Mouse (Mus musculus): ENCODE data around the gene Hpca.

Hpca gene

GRCm38 (mm10) chr4:129136189-129136578 lies 14.3 kb upstream of the Hpca start:
- no peak for DNase-seq (ENCODE audit: low read depth, low spot score)

GRCm38 (mm10) chr4:129135637-129136036 lies 13.8 kb upstream of the Hpca start:
- no peak for DNase-seq (ENCODE audit: low read depth, low spot score)

GRCm38 (mm10) chr4:129134799-129135585 lies 13.2 kb upstream of the Hpca start:
- no peak for DNase-seq (ENCODE audit: low read depth, low spot score)

GRCm38 (mm10) chr4:129130755-129131303 lies 9.0 kb upstream of the Hpca start:
- DNase-seq (ENCODE audit: low read depth, low spot score), result no peak

GRCm38 (mm10) chr4:129130149-129130548 lies 8.3 kb upstream of the Hpca start:
- DNase-seq (ENCODE audit: low read depth, low spot score), result no peak

GRCm38 (mm10) chr4:129129387-129129786 lies 7.6 kb upstream of the Hpca start:
- DNase-seq (ENCODE audit: low read depth, low spot score), result no peak

- no peak for DNase-seq (ENCODE audit: low read depth, low spot score)
These were observed 6.9 kb upstream of the Hpca start for GRCm38 (mm10) chr4:129128582-129129338.

GRCm38 (mm10) chr4:129125736-129126451 lies 4.1 kb upstream of the Hpca start:
- no peak for DNase-seq (ENCODE audit: low read depth, low spot score)

- DNase-seq (ENCODE audit: low read depth, low spot score), result no peak
These were observed 2.9 kb upstream of the Hpca start for GRCm38 (mm10) chr4:129124652-129125146.

GRCm38 (mm10) chr4:129122719-129123118 lies 883 bp upstream of the Hpca start:
- no peak for DNase-seq (ENCODE audit: low read depth, low spot score)

GRCm38 (mm10) chr4:129122107-129122506 lies 271 bp upstream of the Hpca start:
- DNase-seq (ENCODE audit: low read depth, low spot score), result no peak

GRCm38 (mm10) chr4:129120520-129121445 lies 1.1 kb downstream of the Hpca start:
- no peak for DNase-seq (ENCODE audit: low read depth, low spot score)

- no peak for DNase-seq (ENCODE audit: low read depth, low spot score)
These were observed 2.1 kb downstream of the Hpca start for GRCm38 (mm10) chr4:129119708-129120107.

GRCm38 (mm10) chr4:129117720-129118510 lies 3.9 kb downstream of the Hpca start:
- no peak for DNase-seq (ENCODE audit: low read depth, low spot score)

GRCm38 (mm10) chr4:129116703-129117102 lies 5.1 kb downstream of the Hpca start:
- DNase-seq (ENCODE audit: low read depth, low spot score), result no peak

- no peak for DNase-seq (ENCODE audit: low read depth, low spot score)
These were observed 8.5 kb downstream of the Hpca start for GRCm38 (mm10) chr4:129113083-129113988.

GRCm38 (mm10) chr4:129112231-129112630 lies 9.6 kb downstream of the Hpca start:
- DNase-seq (ENCODE audit: low read depth, low spot score), result no peak

- DNase-seq (ENCODE audit: low read depth, low spot score), result no peak
These were observed 10.5 kb downstream of the Hpca start for GRCm38 (mm10) chr4:129111350-129111749.

- no peak for DNase-seq (ENCODE audit: low read depth, low spot score)
These were observed 11.0 kb downstream of the Hpca start for GRCm38 (mm10) chr4:129110804-129111203.

All from skeletal muscle tissue, adult 2 months (tissue).